Mouse (Mus musculus) heart, embryonic 15.5 days (tissue): ENCODE measurements around the gene Mobp. TPM values are rescaled to one million over a fixed set of nuclear protein-coding genes. Genes with fewer than 3 reads are reported as not detected.
A peak's percentile ranks its signal among the peaks of the same experiment; 100 is the strongest.

Source experiments
- ATAC-seq: fragments of 200-750 bp; cut with Nextera tagmentation; replicated peaks from 2 replicates; pipeline ENCODE4 v1.8.0; 2017; ENCODE audit warnings: low read depth, moderate TSS enrichment; ENCODE audit not compliant: insufficient number of reproducible peaks, insufficient read depth, low FRiP score
- H3K27ac ChIP-seq: fragments of 300-500 bp; sonication (generic); 2 replicates; pipeline ENCODE4 v1.5.1; 2015; ENCODE audit warnings: mild to moderate bottlenecking, inconsistent platforms
- H3K27me3 ChIP-seq: fragments of 300-500 bp; sonication (generic); 2 replicates; pipeline ENCODE4 v1.6.1; 2015; ENCODE audit warnings: inconsistent platforms
- H3K36me3 ChIP-seq: fragments of 300-500 bp; sonication (generic); 2 replicates; pipeline ENCODE4 v1.6.1; 2015; ENCODE audit warnings: mild to moderate bottlenecking, inconsistent platforms
- H3K4me1 ChIP-seq: fragments of 300-500 bp; sonication (generic); replicated peaks from 2 replicates; pipeline ENCODE4 v1.6.1; 2015; ENCODE audit warnings: inconsistent platforms
- H3K4me2 ChIP-seq: fragments of 300-500 bp; sonication (generic); 2 replicates; pipeline ENCODE4 v1.6.1; 2015; ENCODE audit warnings: inconsistent platforms, mild to moderate bottlenecking, moderate library complexity
- H3K4me3 ChIP-seq: fragments of 300-500 bp; sonication (generic); 2 replicates; pipeline ENCODE4 v1.5.1; 2015; ENCODE audit warnings: mild to moderate bottlenecking, inconsistent platforms
- H3K9ac ChIP-seq: fragments of 300-500 bp; sonication (generic); 2 replicates; pipeline ENCODE4 v1.6.1; 2015; ENCODE audit warnings: mild to moderate bottlenecking, inconsistent platforms
- H3K9me3 ChIP-seq: fragments of 300-500 bp; sonication (generic); replicated peaks from 2 replicates; pipeline ENCODE4 v1.6.1; 2016; ENCODE audit warnings: inconsistent platforms
- WGBS: fragments of 180-500 bp; shearing (Covaris S2); methylation state at CpG from one replicate; pipeline ENCODE4 v1.1.7; 2015; ENCODE audit warnings: mixed read lengths; 5-methylcytosine and 5-hydroxymethylcytosine counted together
- polyA plus RNA-seq: library from polyadenylated mRNA; unstranded; fragments of >200 nt; fragmentation: Nextera tagmentation; extraction: Ambion mirVana; gene quantifications from 2 replicates; pipeline ENCODE4 v1.2.1, GENCODE M21; 2015

Gene Mobp
- polyA plus RNA-seq, 1 experiment from 2014 or later, result 0.05 TPM

DNA sequence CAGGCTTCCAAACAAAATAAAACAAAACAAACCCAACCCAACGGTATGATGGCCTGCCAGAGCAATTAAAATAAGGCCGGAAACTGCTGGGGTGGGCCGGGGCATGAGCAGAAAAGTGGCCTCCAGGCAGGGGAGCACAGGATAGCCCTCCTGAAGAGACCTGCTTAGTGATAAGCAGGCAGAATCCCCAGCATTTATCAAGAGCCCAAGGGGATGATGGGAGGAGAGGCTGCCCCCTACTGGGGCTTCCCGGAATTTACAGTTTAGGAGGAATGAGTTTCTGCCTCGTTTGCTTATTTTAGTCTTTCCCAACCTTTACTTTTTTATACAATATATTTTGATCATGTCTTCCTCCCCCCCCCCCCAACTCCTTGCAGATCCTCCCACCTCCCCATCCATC, 37.3 kb downstream of the Mobp start:
- H3K27ac ChIP-seq, result no peak overlapping the region
- H3K9me3 ChIP-seq, result no peaks in the 10 kb centered on the region
- peaks cover 5% of the 10 kb centered on the region; the same call in 1 of the 2 replicates for H3K27me3 ChIP-seq
- H3K4me1 ChIP-seq, result no peaks in the 10 kb centered on the region; the same call in 1 of the 2 replicates
- ATAC-seq, result no peak
- no peak overlapping the region for H3K4me2 ChIP-seq
- H3K9ac ChIP-seq, result no peak overlapping the region
- WGBS, result 75% methylated on average over 5 of the region's 5 CpGs
- H3K4me3 ChIP-seq, result no peak overlapping the region
- H3K36me3 ChIP-seq, result no peaks in the 10 kb centered on the region

DNA sequence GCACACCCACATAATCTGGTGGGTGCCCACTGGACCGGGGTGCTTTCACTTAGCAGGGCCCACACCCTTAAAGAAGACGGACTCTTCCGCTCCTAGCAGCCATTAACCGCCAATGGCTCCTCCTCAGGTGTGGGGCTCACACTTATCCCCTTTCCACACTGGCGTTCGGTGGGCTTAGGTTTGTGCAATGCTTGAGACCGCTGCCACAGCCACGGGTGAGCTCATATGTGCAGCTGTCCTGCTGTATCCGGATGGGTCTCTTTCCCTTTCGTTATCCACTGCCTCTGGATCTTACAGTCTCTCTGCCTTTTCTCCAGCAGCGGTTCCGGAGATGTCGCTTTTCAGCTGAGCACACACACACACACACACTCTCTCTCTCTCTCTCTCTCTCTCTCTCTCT, 41.4 kb downstream of the Mobp start:
- Histone ChIP-seq H3K9ac (peak overlapping the region; percentile 38), H3K36me3 (no peaks in the 10 kb centered on the region), H3K4me2 (peak overlapping the region; percentile 66), H3K27ac (no peak overlapping the region), H3K9me3 (no peaks in the 10 kb centered on the region), H3K4me1 (no peaks in the 10 kb centered on the region; the same call in 1 of the 2 replicates), H3K4me3 (peak overlapping the region; percentile 48), H3K27me3 (peaks cover 10% of the 10 kb centered on the region)
- peak; percentile 47; the same call in 1 of the 2 replicates for ATAC-seq
- WGBS, result 35% methylated on average over 13 of the region's 13 CpGs

DNA sequence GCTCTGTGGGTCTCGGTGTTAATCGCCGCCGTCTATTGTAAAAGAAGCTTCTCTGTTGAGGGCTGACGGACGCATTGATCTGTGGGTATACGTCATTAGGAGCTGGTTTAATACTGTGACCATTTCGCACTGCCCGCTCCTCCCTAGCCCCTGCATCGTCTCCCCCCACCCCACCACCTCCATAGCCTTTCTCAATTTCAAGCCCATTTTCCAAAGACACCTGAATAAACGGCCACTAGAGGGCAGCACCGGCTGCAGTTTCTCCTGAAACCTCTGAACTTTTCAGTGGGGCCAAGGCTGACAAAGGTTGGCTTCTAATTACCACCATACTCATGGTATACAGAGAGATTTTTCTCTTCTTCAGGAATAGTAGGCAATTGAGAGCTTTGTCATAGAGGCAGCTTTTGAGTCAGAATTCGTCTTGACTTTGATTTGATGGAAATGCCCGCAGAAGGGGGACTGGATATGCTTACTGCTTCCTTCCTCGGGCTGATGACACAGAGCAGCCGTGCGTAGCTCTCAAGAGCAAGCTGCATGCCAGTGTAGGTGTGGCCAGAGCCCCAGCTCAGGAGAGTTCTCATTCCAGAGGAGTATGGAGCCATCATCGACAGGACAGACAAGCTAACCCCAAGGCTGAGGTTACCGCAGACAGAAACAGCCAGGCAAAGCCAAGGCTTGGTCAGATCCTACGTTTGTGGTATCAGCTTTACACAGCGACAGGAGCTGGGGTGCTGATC, 42.0 kb downstream of the Mobp start:
- peak overlapping the region; percentile 38 for H3K9ac ChIP-seq
- 0 out of 2 replicates have a peak, but pooled peaks have one; percentile 43 for ATAC-seq
- H3K4me3 ChIP-seq, result peak overlapping the region; percentile 48
- H3K27me3 ChIP-seq, result peaks cover 10% of the 10 kb centered on the region
- H3K4me1 ChIP-seq, result no peaks in the 10 kb centered on the region; the same call in 1 of the 2 replicates
- H3K27ac ChIP-seq, result no peak overlapping the region
- 23% methylated on average over 21 of the region's 21 CpGs for WGBS
- no peaks in the 10 kb centered on the region for H3K36me3 ChIP-seq
- H3K9me3 ChIP-seq, result no peaks in the 10 kb centered on the region
- H3K4me2 ChIP-seq, result peak overlapping the region; percentile 66

DNA sequence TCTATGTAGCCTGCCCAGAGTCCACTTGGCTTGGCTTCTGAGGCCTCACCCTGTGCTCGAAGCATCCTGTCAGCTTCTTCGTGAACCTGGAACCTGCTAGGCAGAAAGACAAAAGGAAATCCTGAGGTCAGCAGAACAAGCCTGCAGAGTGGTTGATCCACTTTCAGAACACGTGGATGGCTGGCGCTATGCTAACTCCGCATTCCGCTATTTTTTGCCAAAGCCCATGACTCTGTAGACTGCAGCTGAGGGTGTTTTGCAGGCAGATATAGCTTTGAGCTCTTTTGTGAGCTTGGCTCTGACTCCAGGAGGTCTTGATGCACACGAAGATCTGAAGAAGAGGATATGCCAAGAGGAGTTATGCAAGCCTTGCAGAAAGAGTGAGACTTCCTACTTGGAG, 43.2 kb downstream of the Mobp start:
- 74% methylated on average over 7 of the region's 7 CpGs for WGBS
- H3K9ac ChIP-seq, result no peak overlapping the region
- H3K27me3 ChIP-seq, result peaks cover 10% of the 10 kb centered on the region
- H3K27ac ChIP-seq, result no peak overlapping the region
- H3K9me3 ChIP-seq, result no peaks in the 10 kb centered on the region
- H3K4me2 ChIP-seq, result no peak overlapping the region
- no peaks in the 10 kb centered on the region; the same call in 1 of the 2 replicates for H3K4me1 ChIP-seq
- no peak overlapping the region for H3K4me3 ChIP-seq
- H3K36me3 ChIP-seq, result no peaks in the 10 kb centered on the region
- ATAC-seq, result no peak

DNA sequence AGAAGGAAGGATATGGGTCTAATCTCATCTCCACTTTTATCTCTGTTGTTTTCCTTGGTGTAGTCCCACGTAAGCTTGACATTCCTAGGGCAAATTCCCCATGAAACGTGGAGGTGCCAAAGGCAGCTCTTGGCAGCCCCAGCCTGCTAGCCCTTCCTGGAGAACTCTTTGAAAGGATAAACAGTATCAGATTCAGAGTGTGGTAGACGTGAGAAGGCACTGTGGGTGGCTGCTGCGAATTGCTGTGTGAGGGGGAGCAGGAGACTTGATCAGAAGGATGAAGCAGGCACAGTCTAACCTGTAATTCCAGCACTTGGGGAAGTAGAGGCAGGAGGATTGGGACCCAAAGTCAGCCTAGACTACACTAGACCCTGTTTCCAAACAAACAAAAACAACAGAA, 51.4 kb downstream of the Mobp start:
- Histone ChIP-seq H3K36me3 (no peaks in the 10 kb centered on the region), H3K9me3 (no peaks in the 10 kb centered on the region), H3K4me2 (no peak overlapping the region), H3K27ac (no peak overlapping the region), H3K27me3 (peaks cover 6% of the 10 kb centered on the region), H3K4me3 (no peak overlapping the region), H3K4me1 (no peaks in the 10 kb centered on the region), H3K9ac (no peak overlapping the region)
- WGBS, result 31% methylated on average over 4 of the region's 4 CpGs
- no peak for ATAC-seq

DNA sequence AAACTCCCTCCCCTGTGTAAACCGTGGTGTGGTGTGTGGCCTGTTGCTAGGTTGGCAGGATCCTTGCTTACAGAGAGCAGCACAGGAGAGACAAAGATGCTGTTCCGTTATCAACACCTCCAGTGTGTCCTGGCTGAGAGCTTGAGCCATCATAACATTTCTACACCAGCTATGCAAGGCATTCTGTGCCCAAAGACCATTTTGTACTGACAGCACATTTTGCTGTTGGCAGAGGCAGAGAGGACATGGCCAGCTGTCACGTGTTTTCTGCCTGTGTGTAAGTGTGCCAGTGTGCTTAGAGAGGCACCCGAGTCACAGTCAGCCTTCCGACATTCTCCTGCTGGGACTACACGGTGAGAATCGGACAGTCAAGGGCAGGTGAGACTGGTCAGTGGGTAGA, 52.2 kb downstream of the Mobp start:
- no peak overlapping the region for H3K27ac ChIP-seq
- ATAC-seq, result no peak
- no peak overlapping the region for H3K4me3 ChIP-seq
- no peaks in the 10 kb centered on the region for H3K9me3 ChIP-seq
- WGBS, result 71% methylated on average over 7 of the region's 7 CpGs
- H3K4me2 ChIP-seq, result no peak overlapping the region
- no peaks in the 10 kb centered on the region for H3K4me1 ChIP-seq
- H3K9ac ChIP-seq, result no peak overlapping the region
- no peaks in the 10 kb centered on the region for H3K36me3 ChIP-seq
- peaks cover 6% of the 10 kb centered on the region for H3K27me3 ChIP-seq

DNA sequence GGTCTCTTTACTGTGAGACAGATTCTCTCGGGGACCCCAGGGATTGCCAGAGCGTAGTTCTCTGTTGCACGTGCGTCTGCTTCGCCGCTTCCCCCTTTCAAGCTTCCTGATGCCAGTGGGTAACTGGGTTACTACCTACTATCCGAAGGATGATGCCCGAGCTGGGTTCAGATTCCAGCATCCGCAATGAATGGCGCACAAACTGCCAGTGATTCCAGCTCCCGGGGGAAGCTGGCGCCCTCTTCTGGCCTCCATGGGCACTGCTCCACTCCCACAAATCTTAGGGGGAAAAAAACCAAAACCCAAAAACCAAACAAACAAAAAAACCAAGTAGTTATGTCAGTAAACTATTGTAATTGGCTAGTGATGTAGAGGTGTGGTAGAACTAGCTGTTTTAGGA, 53.2 kb downstream of the Mobp start:
- peaks cover 6% of the 10 kb centered on the region for H3K27me3 ChIP-seq
- WGBS, result 20% methylated on average over 12 of the region's 12 CpGs
- H3K9ac ChIP-seq, result no peak overlapping the region
- H3K4me1 ChIP-seq, result no peaks in the 10 kb centered on the region
- H3K27ac ChIP-seq, result no peak overlapping the region
- no peaks in the 10 kb centered on the region for H3K9me3 ChIP-seq
- no peak overlapping the region for H3K4me2 ChIP-seq
- no peak for ATAC-seq
- H3K4me3 ChIP-seq, result no peak overlapping the region
- no peaks in the 10 kb centered on the region for H3K36me3 ChIP-seq

DNA sequence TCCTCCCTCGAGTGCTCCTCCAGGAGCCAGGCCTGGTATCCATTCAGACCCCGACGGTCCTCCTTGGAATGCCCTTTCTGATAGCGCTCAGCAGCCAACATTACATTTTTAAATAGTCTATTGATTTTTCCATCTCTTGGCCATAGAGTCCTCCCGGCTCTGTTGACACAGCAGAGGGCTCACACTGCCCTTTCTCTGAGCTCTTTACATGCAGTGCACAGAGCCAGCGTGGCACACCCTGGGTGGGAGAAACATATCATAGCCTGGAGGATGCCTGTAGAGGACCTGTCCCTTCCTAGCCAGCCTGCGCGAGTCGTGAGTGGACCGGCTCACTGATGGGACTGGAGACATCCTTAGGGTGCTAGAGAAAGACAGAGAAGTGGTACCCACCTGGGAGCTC, 54.4 kb downstream of the Mobp start:
- H3K9ac ChIP-seq, result no peak overlapping the region
- WGBS, result 80% methylated on average over 10 of the region's 10 CpGs
- no peak for ATAC-seq

DNA sequence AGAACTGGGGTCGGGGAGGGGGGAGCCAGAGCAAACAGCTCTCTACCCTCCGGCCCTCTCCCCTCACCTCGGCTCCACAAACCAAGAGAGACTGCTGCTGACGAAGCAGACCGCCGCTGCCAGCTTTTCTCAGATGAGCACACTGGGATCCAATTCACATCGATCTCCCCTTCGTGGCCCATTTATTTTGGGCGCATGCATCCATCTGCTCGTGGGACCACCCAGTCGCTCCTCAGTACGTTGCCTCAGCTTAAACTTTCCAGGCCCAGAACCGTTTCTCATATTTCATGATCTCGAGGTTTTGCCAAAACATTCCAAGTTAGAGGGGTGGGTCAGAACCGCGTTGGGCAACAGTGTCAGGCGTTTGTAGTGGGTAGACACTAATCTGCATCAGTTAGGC, 57.4 kb downstream of the Mobp start:
- Histone ChIP-seq H3K27ac (no peak overlapping the region), H3K4me1 (no peaks in the 10 kb centered on the region), H3K27me3 (peaks cover 6% of the 10 kb centered on the region), H3K9ac (no peak overlapping the region), H3K4me3 (no peak overlapping the region), H3K4me2 (no peak overlapping the region), H3K36me3 (no peaks in the 10 kb centered on the region), H3K9me3 (no peaks in the 10 kb centered on the region)
- no peak for ATAC-seq
- WGBS, result 66% methylated on average over 17 of the region's 17 CpGs

More for the DNA sequence above, 54.4 kb downstream of the Mobp start:
- H3K27me3 ChIP-seq, result peaks cover 6% of the 10 kb centered on the region
- H3K4me2 ChIP-seq, result no peak overlapping the region
- H3K36me3 ChIP-seq, result no peaks in the 10 kb centered on the region
- H3K27ac ChIP-seq, result no peak overlapping the region
- H3K4me3 ChIP-seq, result no peak overlapping the region
- no peaks in the 10 kb centered on the region for H3K4me1 ChIP-seq
- H3K9me3 ChIP-seq, result no peaks in the 10 kb centered on the region

DNA sequence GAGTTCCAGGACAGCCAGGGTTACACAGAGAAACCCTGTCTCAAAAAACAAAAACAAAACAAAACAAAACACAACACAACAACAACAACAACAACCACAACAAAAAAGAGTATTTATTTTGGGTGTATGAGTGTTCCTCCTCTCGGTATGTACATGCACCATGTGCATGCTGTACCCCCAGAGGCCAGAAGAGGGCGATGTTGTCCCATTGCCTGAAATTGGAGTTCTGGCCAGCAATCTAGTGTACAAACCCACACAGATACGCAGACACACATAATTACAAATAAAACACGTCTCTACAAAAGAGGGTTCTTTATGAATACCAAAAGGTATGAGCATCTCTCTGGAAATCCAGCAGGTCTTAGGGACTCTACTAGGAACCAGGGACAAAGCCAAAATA, 60.6 kb downstream of the Mobp start:
- Histone ChIP-seq H3K4me3 (no peak overlapping the region), H3K27ac (no peak overlapping the region), H3K4me2 (no peak overlapping the region), H3K4me1 (peaks cover 4% of the 10 kb centered on the region), H3K36me3 (no peaks in the 10 kb centered on the region), H3K9me3 (no peaks in the 10 kb centered on the region), H3K27me3 (no peaks in the 10 kb centered on the region), H3K9ac (no peak overlapping the region)
- ATAC-seq, result no peak
- 73% methylated on average over 4 of the region's 4 CpGs for WGBS

DNA sequence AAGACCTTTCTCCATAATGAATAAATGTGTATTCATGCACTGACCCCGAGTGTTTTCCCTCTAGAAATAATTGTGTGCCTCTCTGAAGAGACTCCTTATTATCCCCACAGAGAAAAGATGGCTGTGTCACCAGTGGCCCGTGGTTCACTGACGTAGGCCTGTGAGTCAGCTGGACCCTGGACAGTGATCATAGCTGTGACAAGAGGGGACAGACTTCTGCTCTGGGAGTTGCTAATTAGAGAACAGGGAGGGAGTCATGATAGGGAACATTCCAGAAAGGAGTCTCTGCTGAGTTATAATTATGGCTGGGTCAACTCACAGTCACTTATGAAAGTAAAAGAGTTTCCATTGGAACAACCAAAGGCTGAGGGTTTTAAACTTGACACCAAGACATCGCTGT, 61.4 kb downstream of the Mobp start:
- 50% methylated on average over 4 of the region's 4 CpGs for WGBS
- ATAC-seq, result no peak
- Histone ChIP-seq H3K9me3 (no peaks in the 10 kb centered on the region), H3K4me3 (no peak overlapping the region), H3K36me3 (no peaks in the 10 kb centered on the region), H3K4me2 (no peak overlapping the region), H3K27me3 (no peaks in the 10 kb centered on the region), H3K9ac (no peak overlapping the region), H3K4me1 (peaks cover 12% of the 10 kb centered on the region), H3K27ac (peak overlapping the region; percentile 11; the same call in 1 of the 2 replicates)

DNA sequence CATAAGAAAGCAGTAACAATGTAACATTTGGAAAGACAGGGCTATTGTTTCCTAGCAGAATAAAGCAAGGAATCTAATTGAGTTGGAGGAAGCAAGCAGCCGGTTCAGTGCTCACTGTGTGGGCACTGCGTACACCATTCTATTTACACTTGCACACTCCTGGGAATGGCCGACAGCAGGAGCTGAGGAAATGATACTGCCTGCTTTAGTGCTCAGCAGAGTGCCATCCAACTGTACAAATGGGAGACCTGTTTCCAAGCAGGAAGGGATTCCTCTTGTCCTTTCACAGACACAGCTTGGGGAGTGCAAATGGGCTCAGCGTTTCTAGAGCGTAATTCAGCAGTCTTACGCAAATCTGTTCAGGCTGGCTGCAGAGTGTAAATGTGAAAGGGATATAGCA, 63.4 kb downstream of the Mobp start:
- no peak overlapping the region for H3K27ac ChIP-seq
- no peak overlapping the region for H3K4me3 ChIP-seq
- ATAC-seq, result no peak
- 83% methylated on average over 6 of the region's 6 CpGs for WGBS
- H3K4me2 ChIP-seq, result no peak overlapping the region
- no peaks in the 10 kb centered on the region for H3K9me3 ChIP-seq
- H3K4me1 ChIP-seq, result peaks cover 12% of the 10 kb centered on the region
- H3K36me3 ChIP-seq, result no peaks in the 10 kb centered on the region
- no peaks in the 10 kb centered on the region for H3K27me3 ChIP-seq
- no peak overlapping the region for H3K9ac ChIP-seq
